Mouse (Mus musculus) urinary bladder, adult 18-20 months (tissue): ENCODE measurements around the gene Drd3.

Experiments
- DNase-seq, 2 experiments: peaks; one replicate each; pipeline ENCODE4 v3.0.0; 2022; ENCODE audit warnings: low spot score in 2 of 2, mixed read lengths in 2 of 2

Gene Drd3

DNA sequence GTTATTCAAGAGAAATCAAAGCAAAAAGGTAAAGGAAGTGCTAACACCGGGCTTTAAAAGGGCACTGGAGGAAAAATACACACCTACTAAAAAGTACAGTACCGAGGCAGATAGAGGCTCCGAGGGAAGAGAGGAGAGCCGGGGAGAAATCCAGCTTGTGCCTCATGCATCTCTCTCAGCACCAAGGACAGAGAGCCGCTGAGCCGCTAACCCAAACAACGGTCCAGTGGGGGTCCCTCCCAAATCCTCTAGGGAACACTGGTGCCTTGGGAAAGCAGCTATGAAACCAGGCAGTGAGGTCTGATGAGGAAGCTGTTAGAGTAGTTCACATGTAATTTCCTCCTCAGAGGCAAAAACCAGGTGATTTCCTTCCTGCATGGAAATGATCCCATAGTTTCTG lies at the start of gene Drd3:
TSS of gene Drd3 (plus strand) at position 276 of the 400 bp plus-strand sequence.
- no peak for DNase-seq

- no peak for DNase-seq
Measured at GRCm38 (mm10) chr16:43708335-43709061, 45.3 kb upstream of the Drd3 start.

- no peak for DNase-seq
Measured at GRCm38 (mm10) chr16:43709062-43709413, 44.8 kb upstream of the Drd3 start.

DNA sequence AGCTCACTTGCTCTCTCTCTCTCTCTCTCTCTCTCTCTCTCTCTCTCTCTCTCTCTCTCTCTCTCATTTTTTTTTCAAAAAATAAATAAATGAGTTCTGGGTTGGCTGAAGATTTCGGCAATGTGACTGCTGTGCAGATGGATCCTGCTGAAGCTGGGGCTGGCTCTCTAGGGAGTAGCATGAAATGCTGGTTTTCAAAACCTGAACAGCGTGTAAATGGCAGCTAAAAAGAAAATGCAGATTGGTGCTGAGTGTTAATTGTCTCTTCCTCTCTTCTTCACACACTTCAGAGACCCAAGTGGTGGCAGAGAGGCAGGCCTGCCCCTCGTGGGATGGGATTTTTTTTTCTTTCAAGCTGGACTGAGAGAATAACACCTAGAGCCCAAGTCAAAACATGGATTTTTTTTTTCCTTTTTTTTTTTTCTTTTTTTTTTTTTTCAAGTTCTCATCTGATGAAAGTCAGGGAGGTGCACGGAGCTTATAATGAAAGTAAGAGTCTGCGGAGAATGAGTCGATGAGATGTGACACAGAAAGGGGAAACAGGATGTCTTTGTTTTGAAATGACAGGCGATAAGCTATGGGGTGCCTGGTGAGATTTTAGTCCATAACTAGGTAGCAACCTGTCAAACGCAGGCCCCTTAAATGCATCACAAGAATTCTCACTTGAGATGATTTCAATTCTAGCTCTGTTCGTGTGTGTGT lies 44.2 kb upstream of the Drd3 start:
- DNase-seq = no peak

DNA sequence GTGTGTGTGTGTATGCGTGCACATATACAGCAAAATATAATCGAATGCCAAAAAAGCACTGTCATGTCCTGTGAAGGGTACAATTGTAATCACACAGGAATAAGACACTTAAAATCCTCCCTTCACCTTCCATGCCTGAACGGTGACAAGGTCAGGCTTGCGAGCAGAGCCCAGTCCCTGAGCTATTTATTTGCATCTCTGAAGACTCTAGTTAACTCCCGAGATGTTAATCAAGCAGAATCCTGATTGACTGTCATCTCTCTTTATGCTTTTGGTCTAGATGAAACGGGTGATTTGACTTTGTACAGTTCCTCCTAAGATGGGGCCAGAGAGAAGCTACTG lies 43.7 kb upstream of the Drd3 start:
- DNase-seq = no peak

GRCm38 (mm10) chr16:43710651-43711050 lies 43.2 kb upstream of the Drd3 start:
- DNase-seq = no peak

DNA sequence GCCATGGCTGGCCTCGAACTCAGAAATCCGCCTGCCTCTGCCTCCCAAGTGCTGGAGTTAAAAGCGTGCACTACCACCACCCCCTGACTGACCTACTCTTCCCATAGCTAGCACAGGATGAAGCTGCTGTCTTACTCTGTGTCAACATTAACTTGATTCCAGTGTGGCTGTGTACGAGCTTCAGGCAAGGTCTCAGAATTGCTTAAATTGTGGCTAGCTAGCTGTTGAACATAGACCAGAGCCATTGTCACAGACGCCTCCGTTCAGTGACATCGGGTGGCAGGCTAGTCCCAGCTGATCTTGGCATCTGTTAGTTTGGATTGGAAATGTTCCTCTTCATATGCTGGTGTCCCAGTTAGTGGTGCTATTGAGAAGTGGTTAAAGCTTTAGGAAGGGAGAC lies 42.5 kb upstream of the Drd3 start:
- no peak for DNase-seq

DNA sequence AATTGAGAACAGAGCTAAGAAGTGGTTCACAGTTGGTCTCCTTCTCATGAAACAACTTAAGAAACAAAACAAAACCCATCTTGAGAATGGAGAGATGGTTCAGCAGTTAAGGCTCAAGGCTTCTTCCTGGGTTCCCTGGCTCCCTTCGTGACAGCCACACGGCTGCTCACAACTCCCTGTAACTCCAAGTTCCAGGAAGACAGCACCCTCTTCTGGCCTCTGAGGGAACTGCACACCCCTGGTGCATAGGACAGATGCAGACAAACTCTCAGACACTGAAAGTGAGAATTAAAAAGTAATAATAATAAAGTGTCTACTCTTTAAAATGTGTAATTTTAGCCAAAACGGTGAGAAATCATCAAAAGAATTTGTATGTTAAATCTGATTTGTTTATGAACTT lies 29.4 kb upstream of the Drd3 start:
- no peak for DNase-seq

DNA sequence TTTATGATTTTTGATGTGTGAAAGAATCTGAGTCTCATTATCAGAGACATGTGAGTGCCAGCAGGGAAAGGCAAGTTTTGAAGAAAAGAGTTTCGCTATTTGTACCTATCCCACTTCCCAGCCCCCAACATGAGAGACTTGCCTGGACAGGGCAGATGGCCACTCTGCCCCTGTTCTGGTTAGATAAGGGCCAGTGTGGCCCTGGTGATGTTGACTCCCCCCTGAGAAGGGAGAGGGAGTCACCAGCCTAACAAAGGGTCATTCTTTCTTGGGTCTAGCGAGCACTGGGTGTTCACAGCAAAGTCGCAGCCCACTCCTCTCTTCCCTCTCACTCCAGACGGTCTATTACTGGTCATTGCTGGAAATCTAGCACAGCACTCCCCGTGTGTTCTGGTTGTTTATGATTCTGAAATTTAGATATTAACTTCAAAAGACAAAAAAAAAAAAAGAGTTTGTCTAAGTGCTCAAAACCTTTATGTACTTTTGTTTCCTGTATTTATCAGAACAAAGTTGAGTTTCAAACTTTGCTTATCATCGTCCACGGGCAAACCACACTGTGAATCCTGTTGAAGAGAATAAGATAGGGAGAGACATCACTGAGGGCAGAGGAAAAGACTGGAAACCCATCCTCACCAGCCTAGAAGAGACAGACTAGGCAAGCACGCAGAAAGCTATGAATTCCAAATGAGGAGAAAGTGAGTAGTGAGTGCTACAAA lies 24.2 kb upstream of the Drd3 start:
- DNase-seq = no peak

GRCm38 (mm10) chr16:43730281-43730680 lies 23.5 kb upstream of the Drd3 start:
- DNase-seq = no peak

DNA sequence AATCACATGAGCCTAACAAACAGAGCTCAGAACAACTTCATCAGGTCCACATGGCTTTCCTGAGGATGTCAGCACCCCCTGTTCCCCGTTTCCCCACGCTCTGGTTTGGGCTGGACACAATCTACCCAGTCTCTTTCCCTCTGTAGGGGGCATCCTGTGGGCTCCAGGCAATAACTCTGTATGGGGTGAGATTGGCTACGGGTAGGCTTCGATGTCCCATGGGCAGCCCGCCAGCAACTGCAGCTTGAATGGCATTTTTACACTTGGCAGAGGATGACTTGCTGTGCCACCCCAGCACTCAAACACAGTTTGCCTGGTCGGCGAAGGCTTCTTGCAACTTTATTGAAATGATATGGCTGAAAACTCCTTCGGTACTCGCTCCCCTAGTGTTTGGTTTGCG lies 21.3 kb upstream of the Drd3 start:
- DNase-seq = no peak

DNA sequence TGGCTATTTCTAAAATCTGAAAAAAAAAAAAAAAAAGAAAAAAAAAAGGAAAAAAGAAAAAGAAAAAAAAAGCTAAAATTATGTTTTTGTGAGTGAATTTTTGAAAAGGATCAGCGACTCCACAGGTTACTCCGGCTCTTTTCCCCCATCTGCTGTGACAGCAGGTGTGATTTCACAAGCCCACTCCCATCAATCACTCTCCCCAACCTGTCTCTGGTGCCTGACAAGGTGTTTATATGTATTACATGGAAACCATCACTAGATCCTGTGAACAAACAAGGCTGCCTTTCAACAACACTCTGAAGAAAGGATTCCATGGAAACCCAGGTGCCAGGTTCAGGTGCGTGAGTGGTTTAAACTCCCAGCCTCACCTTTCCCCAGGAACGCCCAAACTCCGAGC lies 20.9 kb upstream of the Drd3 start:
- DNase-seq = no peak

DNA sequence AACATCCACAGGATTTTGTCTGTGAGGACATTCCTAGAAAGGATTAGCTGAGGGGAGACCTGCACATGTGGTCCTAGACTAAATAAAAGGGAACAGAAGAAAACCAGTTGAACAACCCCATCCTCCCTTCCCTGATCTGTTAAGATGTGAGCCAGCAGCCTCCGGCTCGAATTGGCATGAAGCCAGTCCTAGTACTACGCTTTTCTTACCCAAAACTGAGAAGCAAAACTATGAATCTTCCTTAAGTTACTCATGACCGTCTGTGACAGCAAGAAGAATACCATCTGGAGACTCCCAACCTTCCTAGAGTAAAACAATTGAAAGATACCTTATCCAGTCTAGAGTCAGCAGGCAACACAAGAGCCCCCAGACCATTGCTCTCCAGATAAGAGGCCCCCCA lies 15.9 kb upstream of the Drd3 start:
- DNase-seq = no peak

DNA sequence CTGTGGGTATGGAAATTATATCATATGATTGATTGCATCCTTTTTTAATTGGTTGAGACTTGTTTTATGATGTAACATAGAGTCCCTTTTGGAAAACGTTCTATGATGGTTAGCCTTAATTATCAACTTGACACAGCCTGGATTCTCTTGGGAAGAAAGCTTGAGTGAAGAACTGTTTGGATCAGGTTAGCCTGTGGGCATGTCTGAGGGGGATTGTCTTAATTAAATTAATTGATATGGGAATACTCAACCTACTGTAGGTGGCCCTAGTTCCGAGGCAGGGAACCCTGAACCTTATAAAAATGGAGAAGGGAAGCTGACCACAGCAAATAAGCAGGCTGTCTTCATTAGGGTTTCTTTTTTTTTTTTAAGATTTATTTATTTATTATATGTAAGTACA lies 12.9 kb upstream of the Drd3 start:
- no peak for DNase-seq

DNA sequence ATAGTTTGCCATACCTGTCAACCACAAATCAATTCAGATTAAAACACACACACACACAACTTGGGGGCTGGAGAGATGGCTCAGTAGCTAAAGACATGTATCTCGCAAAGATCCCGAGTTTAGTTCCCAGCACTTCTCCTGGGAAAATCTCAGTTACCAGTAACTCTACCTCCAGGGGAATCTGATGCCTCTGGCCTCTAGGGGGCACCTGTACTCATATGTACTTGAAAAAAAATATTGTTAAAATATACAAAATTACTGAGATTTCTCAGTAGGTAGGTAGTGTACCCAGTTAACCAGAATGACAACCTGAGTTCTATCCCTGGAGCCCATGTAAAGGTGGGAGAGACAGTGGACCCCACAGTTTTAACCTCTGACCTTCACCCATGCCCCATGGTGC lies 5.4 kb upstream of the Drd3 start:
- no peak for DNase-seq

DNA sequence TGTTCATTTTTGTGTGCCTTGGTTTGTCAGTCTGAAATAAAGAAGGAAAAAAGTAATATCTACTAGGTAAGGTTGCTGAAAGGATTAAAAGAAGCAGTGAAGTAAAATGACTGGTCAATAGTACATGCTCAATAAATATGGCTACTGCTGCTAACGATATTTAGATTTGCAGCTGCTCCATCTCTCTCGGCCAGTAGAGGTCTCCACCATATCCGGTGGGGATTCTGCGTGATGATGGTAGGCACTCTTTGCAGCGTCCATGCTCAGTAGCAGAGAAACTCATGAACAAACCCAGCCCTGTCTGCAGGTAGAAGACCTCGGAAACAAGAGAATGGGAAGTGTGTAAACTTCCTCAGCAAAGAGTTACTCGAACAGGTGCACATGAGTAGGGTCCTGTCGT lies 926 bp upstream of the Drd3 start:
- no peak for DNase-seq

DNA sequence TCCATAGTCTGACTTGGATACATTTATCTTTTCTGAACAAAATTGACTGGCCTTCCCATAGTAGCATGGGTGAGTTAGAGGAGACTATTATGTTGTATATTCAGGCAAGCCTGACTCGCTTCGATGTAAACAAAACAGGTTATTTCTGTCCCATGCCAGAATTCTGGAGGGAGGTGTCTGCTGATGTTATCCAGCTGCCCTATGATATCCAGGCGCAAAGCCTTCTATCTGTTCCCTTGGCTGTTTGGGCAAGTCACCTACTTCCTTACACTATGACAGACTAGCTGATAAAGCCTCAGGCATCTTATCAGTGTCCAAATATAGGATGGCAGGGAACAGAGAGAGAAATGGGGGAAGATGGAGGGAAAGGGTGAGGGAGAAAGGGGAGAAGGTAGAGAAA lies 18.5 kb downstream of the Drd3 start:
- no peak for DNase-seq

DNA sequence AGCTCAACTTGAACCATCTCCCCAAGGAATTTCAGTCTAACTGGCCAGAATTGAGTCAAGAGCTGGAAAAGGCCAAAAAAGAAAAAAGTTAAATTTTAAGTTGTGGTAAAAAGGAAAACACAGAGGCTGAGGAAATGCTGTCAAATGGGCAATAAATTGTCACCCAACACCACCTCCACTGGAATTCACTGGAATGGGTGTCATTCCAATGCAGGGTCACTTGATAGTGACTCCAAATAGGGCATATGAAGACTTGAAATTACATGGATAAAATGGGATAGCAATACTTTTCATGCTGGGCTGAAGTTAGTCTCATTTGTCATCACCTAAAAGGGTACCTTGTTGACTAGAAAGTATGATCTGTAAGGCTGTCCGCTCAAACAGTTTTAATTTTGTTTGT lies 18.9 kb downstream of the Drd3 start:
- no peak for DNase-seq

DNA sequence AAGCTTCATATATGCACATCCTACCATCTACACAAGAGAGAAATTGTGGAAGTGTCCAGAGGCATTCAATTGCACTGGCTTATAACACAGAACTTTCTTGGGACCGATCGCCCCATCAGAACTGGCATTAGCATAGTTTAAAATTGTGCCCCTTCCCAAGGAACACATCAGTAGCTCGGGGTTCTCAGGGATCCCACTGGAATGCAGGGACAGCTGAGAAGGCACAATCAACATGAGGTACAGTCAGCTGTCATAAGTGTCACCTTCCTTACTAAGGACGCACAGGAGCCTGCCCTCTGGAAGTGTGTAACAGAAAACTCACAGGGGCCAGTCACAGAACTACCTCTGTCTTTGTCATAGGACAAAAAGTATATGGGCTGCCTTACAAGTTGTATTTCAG lies 19.7 kb downstream of the Drd3 start:
- no peak for DNase-seq

DNA sequence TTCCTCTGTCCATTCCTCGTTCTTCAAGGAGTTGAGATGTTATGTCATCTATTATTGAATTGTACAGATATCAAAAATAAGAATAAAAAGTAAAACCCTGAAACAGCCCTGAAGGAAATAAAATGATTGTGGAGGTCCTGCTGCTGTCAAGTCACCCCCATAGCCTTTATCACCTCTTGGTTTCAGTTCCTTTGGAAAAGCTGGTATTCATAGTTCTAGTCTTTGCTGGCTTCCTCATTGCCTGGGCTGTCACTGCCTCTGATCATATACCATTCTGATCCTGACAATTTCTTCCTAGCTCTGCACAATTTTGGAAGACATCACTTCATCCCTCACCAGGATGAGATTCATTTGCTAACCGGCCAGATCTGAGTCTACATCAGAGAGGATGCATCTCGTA lies 23.1 kb downstream of the Drd3 start:
- no peak for DNase-seq

DNA sequence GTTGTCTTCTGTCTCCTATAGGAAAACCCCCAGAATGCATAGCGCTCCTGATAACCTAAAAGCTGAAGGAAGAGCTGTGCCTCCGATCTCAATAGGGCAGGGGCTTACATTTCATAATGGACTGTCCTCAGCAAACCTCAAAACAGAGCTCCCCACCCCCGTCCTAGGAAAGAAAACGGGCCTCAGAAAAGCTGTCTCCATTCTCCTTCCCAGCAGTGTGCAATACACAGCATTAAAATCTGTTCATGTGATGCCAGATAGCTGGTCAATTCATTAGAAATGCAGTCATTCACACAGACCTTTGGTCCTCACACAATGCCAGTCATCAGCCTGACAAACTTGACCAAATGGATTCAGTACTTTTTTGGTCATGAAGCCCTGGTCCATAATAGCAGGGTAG lies 45.7 kb downstream of the Drd3 start:
- DNase-seq = no peak

- DNase-seq = no peak
Measured at GRCm38 (mm10) chr16:43800119-43800721, 46.4 kb downstream of the Drd3 start.

DNA sequence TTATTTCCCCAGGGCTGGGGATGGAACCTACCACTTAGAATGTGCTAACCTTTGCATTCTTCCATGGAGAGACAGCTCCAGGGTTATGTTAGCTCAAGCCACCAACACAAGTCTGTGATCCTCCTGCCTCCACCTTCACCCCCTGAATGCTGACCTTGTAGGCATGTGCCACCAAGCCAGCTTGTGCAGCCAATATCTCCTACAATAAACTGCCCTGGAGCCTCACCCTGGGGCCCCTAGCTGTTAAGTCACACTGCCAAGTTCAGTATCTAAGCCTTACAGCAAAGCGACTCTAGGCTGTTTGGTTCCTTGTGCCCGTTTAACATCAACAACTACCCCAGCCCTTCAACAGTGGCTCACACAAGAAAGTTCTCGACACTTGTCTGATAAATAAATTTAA lies 47.3 kb downstream of the Drd3 start:
- no peak for DNase-seq
